Mouse (Mus musculus): ENCODE measurements around the gene Pakap.

GRCm38 (mm10) chr4:57885186-57885585 lies 317.2 kb downstream of the Pakap start:
- no peak for TF ChIP-seq POLR2A (IDR thresholded peaks at IDR 0.05; ENCODE audit: low read depth, low read length)
- TF ChIP-seq CTCF (IDR thresholded peaks at IDR 0.05; ENCODE audit: borderline replicate concordance, insufficient read depth, low read length), result no peak
